Mouse (Mus musculus) layer of hippocampus, adult 2 months (tissue): ENCODE measurements around the gene Mki67. TPM values are rescaled to one million over a fixed set of nuclear protein-coding genes. Genes with fewer than 3 reads are reported as not detected.

ENCODE experiments used
- DNase-seq, 2 experiments: peaks; one replicate each; pipeline ENCODE4 v3.0.0; 2022; ENCODE audit warnings: low spot score in 2 of 2
- H3K27ac ChIP-seq: fragments of 200-600 bp; 2 replicates; pipeline ENCODE4 v1.8.1; 2022
- H3K4me3 ChIP-seq: fragments of 200-600 bp; 2 replicates; pipeline ENCODE4 v1.8.1; 2022; ENCODE audit warnings: mild to moderate bottlenecking
- CTCF ChIP-seq: fragments of 200-600 bp; conservative IDR thresholded peaks from 2 replicates; pipeline ENCODE4 v1.8.1; 2022; ENCODE audit warnings: antibody characterized with exemption, mild to moderate bottlenecking, moderate library complexity
- total RNA-seq, 2 experiments: library from RNA; stranded (reverse); gene quantifications; 2 replicates each; pipeline ENCODE4 v1.2.3; 2021

Gene Mki67
- total RNA-seq, 2 experiments from 2014 or later: 1.0 to 1.5 TPM

DNA sequence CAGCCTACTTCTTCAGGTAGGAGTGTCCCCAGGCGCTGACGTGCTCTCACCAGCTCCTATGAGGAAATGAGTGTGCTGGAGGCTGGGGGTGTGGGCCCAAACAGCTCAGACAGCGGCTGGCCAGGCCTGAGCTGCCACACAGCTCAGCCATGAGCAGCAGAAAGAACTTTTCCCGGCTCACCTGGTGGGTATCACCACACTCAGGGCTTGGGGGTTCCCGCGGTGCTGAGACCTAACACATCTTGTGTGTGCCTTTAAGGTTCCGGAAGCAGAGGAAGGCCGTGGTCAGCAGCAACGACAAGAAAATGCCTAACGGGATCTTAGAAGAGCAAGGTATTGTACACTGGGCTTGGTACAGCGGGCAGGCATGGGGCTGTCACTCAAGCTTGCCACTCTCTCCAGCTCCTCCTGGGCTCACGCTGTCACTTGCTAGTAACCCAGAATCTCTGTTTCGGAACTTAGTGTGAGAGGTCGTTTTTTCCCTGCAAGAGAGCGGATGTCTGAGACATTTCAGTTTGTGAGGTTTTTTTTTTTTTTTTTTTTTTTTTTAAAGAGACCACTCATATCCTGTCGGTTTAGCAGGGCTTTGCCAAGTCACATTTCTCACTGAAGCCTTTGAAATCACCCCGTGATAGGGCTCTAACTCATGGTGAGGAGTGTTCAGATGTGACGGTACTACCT is 64.2 kb downstream of the Mki67 start:
- no peak for DNase-seq
- H3K4me3 ChIP-seq: peak overlapping the region; percentile 27
- peak overlapping the region; percentile 61 for H3K27ac ChIP-seq
- no peak for TF ChIP-seq CTCF

DNA sequence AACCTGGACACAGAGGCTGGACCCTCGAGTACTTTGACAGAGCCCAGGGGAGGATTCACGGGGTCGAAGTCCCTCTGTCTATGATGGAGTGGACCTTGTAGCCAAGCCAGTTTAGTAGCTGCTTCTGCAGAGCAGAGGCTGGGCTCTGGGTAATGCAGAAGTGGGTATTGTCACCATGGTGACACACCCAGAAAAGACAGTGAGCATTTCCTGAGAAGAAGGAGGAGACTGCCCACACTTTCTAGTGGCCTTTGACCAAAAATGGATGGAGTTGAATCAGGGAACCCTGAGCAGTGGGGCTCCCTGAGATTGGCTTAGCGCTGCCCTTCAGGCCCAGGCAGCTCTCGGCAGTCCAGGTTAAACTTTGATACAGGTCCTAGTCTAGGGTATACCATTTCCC is 66.1 kb downstream of the Mki67 start:
- DNase-seq: no peak
- no peak overlapping the region for H3K27ac ChIP-seq
- no peak for TF ChIP-seq CTCF
- no peak overlapping the region for H3K4me3 ChIP-seq

DNA sequence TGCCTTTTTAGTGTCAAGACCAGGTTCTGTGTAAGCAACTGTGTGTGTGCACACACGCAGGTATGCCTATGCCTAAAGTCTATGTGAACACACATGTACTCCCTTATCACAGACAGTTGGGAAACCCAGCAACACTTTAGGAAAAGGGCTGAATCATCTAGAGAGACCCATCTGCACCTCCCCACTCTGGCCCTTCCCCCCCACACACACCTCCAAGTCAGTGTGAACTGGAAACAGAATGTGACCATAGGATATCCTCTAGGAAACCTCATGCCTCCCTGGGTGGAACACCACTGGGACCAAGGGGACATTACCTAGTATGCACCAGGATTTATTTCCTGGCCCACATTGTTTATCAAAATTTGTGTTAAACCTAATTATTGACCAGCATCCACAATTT is 66.9 kb downstream of the Mki67 start:
- H3K27ac ChIP-seq: no peak overlapping the region

DNA sequence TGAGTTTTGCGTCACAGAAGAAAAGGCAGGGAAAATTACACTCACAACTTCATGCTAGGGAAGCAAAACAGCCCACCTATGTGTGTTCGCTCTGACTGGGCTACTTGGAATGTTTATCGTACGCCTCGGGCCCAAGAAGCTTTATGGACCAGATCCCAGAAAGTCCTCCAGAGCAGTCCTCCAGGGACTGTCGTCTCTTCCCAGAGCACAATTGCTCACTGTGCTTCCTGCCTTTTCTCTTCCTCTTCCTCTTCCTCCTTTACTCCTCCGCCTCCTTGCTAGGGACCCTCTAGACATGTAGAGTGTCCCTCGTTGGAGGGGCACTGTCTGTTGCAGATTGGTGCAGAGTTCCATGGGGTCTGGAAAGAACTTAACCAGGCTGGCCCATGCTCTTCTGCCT is 67.3 kb downstream of the Mki67 start:
- DNase-seq: no peak
- no peak for TF ChIP-seq CTCF
- no peak overlapping the region for H3K27ac ChIP-seq
- H3K4me3 ChIP-seq: no peak overlapping the region

More for the DNA sequence above, 66.9 kb downstream of the Mki67 start:
- H3K4me3 ChIP-seq: no peak overlapping the region
- TF ChIP-seq CTCF: no peak
- DNase-seq: no peak

DNA sequence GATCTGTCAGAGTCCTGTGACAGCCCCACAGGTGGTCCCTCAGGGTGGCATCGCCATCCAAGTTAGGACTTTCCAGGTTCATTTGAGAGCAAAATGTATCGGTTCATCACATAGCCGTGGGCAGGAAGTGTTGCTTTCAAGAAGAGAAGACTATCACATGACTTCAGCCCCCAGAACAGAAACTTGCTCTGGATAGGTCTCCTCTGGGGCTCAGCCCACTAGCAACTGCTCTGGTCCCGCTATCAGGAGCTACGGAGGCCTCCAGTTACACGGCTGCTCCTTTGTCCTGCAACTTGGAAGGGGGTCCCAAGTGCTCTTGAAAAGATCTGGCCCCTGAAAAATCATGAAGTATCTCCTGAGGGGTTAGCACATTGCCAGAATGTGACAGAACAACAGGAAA is 69.2 kb downstream of the Mki67 start:
- Histone ChIP-seq H3K27ac (no peak overlapping the region), H3K4me3 (no peak overlapping the region)
- DNase-seq: no peak
- no peak for TF ChIP-seq CTCF

DNA sequence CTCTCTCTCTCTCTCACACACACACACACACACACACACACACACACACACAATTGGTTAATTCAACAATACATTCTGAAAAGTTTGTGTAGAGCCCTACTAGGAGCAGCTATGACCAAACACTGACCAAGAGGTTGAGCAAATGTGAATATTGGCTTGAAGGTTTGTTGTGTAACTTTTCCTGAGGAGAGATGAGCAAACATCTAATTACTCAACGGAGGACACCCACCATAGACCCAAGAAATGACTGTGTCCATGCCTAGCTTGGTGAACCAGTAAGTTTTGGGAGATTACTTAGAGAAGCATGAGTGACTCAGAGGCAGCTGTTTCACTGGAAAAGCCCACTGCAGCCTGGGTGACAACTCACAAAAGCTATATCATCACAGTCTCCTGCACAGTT is 71.7 kb downstream of the Mki67 start:
- Histone ChIP-seq H3K4me3 (no peak overlapping the region), H3K27ac (no peak overlapping the region)
- no peak for TF ChIP-seq CTCF
- DNase-seq: no peak

DNA sequence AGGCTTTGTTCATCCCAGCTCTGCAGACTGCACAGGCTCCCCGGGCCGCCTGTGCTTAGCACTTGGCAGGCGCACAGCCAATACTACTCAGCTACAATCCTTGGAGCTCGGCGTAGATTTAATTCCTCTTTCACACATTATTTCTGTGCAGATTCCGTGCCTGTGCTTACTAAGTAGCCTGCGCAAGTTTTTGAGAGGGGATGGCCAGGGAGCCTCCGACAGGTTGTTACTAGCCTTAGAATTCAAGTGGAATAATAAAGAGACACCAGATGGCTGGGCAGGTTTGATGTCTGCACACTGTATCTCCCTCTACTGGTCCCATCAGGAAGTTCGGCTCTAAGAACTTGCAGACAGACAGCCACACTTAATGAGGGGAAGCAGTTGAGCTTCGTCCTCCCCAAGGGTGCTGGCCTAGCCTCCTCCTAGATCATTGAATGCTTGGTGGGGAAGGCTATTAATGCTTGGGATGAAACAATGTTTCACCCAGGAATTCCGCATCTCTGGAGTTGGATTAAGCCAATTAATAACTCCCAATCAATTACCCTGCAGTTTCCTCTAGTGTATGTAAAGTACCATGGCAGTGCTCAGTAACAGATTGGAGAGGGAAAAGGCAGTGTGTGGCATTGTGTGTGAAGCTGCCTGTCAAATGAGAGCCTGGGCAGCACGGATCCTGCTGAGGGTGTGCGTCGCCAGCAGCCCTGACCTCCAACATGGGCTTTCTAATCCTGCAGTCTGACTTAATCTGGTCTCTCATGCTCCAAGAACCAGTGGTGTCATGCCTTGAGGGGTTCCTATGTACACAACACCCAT is 74.3 kb downstream of the Mki67 start:
- Histone ChIP-seq H3K27ac (peak overlapping the region; percentile 84), H3K4me3 (peak overlapping the region; percentile 29)
- peak; percentile 74 to 81 for DNase-seq
- peak; percentile 89 for TF ChIP-seq CTCF

Other genes with a start within 250 kb of the Mki67 start
- not detected for gene Clrn3, start 187.7 kb downstream of the Mki67 start, total RNA-seq
- 10 to 100 TPM; 50.7 to 51.4 TPM for gene Ptpre, start 178.9 kb downstream of the Mki67 start, total RNA-seq